Mouse (Mus musculus) heart, adult 2 months (tissue): ENCODE measurements around the gene Tmsb15l. TPM values are rescaled to one million over a fixed set of nuclear protein-coding genes. Genes with fewer than 3 reads are reported as not detected.
A peak's percentile ranks its signal among the peaks of the same experiment; 100 is the strongest.
"Not testable (repeated sequence)": the region's sequence is repeated elsewhere in the genome, so short reads cannot be mapped to it uniquely, and the experiment has no call there.

Experiments used
- DNase-seq, 2 experiments: peaks; one replicate each; pipeline ENCODE4 v3.0.0; 2021
- H3K27ac ChIP-seq: fragments of 200-600 bp; 2 replicates; pipeline ENCODE4 v1.8.1; 2022
- H3K27me3 ChIP-seq: fragments of 200-500 bp; 2 replicates; pipeline ENCODE4 v1.6.1; 2012; ENCODE audit warnings: mild to moderate bottlenecking, low read length, inconsistent platforms, mixed read lengths; ENCODE audit not compliant: control insufficient read depth, insufficient read depth
- H3K36me3 ChIP-seq: fragments of 200-500 bp; 2 replicates; pipeline ENCODE4 v1.6.1; 2012; ENCODE audit warnings: low read length, inconsistent platforms; ENCODE audit not compliant: control insufficient read depth, insufficient read depth
- H3K4me1 ChIP-seq: fragments of 200-500 bp; 2 replicates; pipeline ENCODE4 v1.6.1; 2011; ENCODE audit warnings: low read length; ENCODE audit not compliant: control insufficient read depth, insufficient read depth
- H3K4me3 ChIP-seq: fragments of 200-600 bp; 2 replicates; pipeline ENCODE4 v1.8.1; 2022
- H3K79me2 ChIP-seq: fragments of 200-500 bp; replicated peaks from 2 replicates; pipeline ENCODE4 v1.6.1; 2012; ENCODE audit warnings: mild to moderate bottlenecking, inconsistent platforms, low read length, moderate library complexity, mixed read lengths; ENCODE audit not compliant: control insufficient read depth, insufficient read depth
- H3K9ac ChIP-seq: fragments of 200-500 bp; 2 replicates; pipeline ENCODE4 v1.6.1; 2012; ENCODE audit warnings: low read depth, mild to moderate bottlenecking, control low read depth, inconsistent platforms, low read length, mixed read lengths
- CTCF ChIP-seq: fragments of 200-600 bp; IDR thresholded peaks from 2 replicates; pipeline ENCODE4 v1.8.1; 2022; ENCODE audit warnings: antibody characterized with exemption, mild to moderate bottlenecking, moderate library complexity
- EP300 ChIP-seq: fragments of 200-500 bp; IDR thresholded peaks from 2 replicates; pipeline ENCODE4 v1.6.1; 2011; ENCODE audit warnings: low read depth, low read length, control low read depth; ENCODE audit not compliant: insufficient read depth
- POLR2A ChIP-seq: fragments of 200-500 bp; IDR thresholded peaks from 2 replicates; pipeline ENCODE4 v1.6.1; 2011; ENCODE audit warnings: mild to moderate bottlenecking, low read depth, low read length, control low read depth; ENCODE audit not compliant: insufficient read depth
- WGBS: fragments of 180-500 bp; shearing (Covaris S2); methylation state at CpG from one replicate; pipeline ENCODE4 v1.1.7; 2018; 5-methylcytosine and 5-hydroxymethylcytosine counted together
- intact Hi-C: fragments of 180-260 bp; cut with DNase I; formaldehyde crosslinking; loops from one replicate; pipeline ENCODE4 v1.15.1; 2025
- polyA plus RNA-seq: library from polyadenylated mRNA; depleted of rRNA; stranded (reverse); fragments of >200 nt; gene quantifications from 2 replicates; pipeline ENCODE4 v1.2.3, GENCODE M21; 2012; rRNA removed
- total RNA-seq, 2 experiments: library from RNA; stranded (reverse); gene quantifications; 2 replicates each; pipeline ENCODE4 v1.2.3; 2021

The Tmsb15l gene
- total and polyA plus RNA-seq, 3 experiments, result 0.41 TPM; not detected in 2

- no peaks in the 10 kb centered on the region for H3K4me1 ChIP-seq
- no peaks in the 10 kb centered on the region for H3K79me2 ChIP-seq
- no peak for DNase-seq
- 20% methylated on average over 2 of the region's 2 CpGs for WGBS
- H3K36me3 ChIP-seq, result no peaks in the 10 kb centered on the region
- no peak overlapping the region for H3K4me3 ChIP-seq
- H3K9ac ChIP-seq, result no peak overlapping the region
- no peak overlapping the region for H3K27ac ChIP-seq
- H3K27me3 ChIP-seq, result no peaks in the 10 kb centered on the region
- intact Hi-C loops, result no loop called here
- TF ChIP-seq EP300, result no peak
- TF ChIP-seq POLR2A, result no peak
- TF ChIP-seq CTCF, result peak; percentile 49
Measured at GRCm38 (mm10) chrX:136959688-136960087, 17.0 kb downstream of the Tmsb15l start.

GRCm38 (mm10) chrX:136958300-136958699 is 18.4 kb downstream of the Tmsb15l start:
- H3K79me2 ChIP-seq, H3K27ac ChIP-seq, intact Hi-C loops, H3K27me3 ChIP-seq, H3K4me1 ChIP-seq, H3K36me3 ChIP-seq, DNase-seq, H3K4me3 ChIP-seq, H3K9ac ChIP-seq: not testable (repeated sequence)
- 54% methylated on average over 5 of the region's 5 CpGs for WGBS

GRCm38 (mm10) chrX:136957583-136958279 is 18.9 kb downstream of the Tmsb15l start:
- H3K4me1 ChIP-seq, H3K9ac ChIP-seq, H3K4me3 ChIP-seq, H3K36me3 ChIP-seq, H3K79me2 ChIP-seq, intact Hi-C loops, H3K27ac ChIP-seq, H3K27me3 ChIP-seq: not testable (repeated sequence)
- 24% methylated on average over 13 of the region's 13 CpGs for WGBS
- DNase-seq, result peak in 1 of 2 experiments; percentile 20

- Histone ChIP-seq H3K4me3 (no peak overlapping the region), H3K27me3 (no peaks in the 10 kb centered on the region), H3K9ac (no peak overlapping the region), H3K36me3 (no peaks in the 10 kb centered on the region), H3K79me2 (no peaks in the 10 kb centered on the region), H3K27ac (no peak overlapping the region), H3K4me1 (no peaks in the 10 kb centered on the region)
- DNase-seq, result no peak
- intact Hi-C loops, result no loop called here
- TF ChIP-seq CTCF (no peak), EP300 (no peak), POLR2A (no peak)
- WGBS, result 20% methylated on average over 3 of the region's 3 CpGs
Measured at GRCm38 (mm10) chrX:136937985-136938384, 38.7 kb downstream of the Tmsb15l start.

- H3K9ac ChIP-seq, result no peak within 1 kb of the TSS
- 87% methylated on average over 14 of the region's 14 CpGs for WGBS
- no peaks in the 10 kb centered on the region for H3K4me1 ChIP-seq
- H3K4me3 ChIP-seq, result no peak within 1 kb of the TSS
- H3K36me3 ChIP-seq, result no peaks in the 10 kb centered on the region
- H3K27ac ChIP-seq, result no peak within 1 kb of the TSS
- no peaks in the 10 kb centered on the region for H3K27me3 ChIP-seq
- no peaks in the 10 kb centered on the region for H3K79me2 ChIP-seq
- TF ChIP-seq CTCF (no peak), EP300 (no peak), POLR2A (no peak)
- intact Hi-C loops, result no loop called here
- DNase-seq, result no peak
Measured at GRCm38 (mm10) chrX:136927031-136927430, 49.6 kb downstream of the Tmsb15l start, which contains the start of gene H2bfm. H2bfm (plus strand) TSS chrX:136927325.

- Histone ChIP-seq H3K4me1 (no peaks in the 10 kb centered on the region), H3K79me2 (no peaks in the 10 kb centered on the region), H3K9ac (no peak overlapping the region), H3K27me3 (no peaks in the 10 kb centered on the region), H3K36me3 (no peaks in the 10 kb centered on the region), H3K4me3 (no peak overlapping the region), H3K27ac (no peak overlapping the region)
- no peak for DNase-seq
- TF ChIP-seq EP300 (no peak), POLR2A (no peak), CTCF (no peak)
- intact Hi-C loops, result no loop called here
Measured at GRCm38 (mm10) chrX:136925863-136926262, 50.8 kb downstream of the Tmsb15l start.

Other genes with a start within 250 kb of the Tmsb15l start
- gene Morf4l2, start 233.2 kb downstream of the Tmsb15l start, total RNA-seq, result 10 to 100 TPM; 76.0 to 90.4 TPM
- gene Morf4l2, start 233.2 kb downstream of the Tmsb15l start, polyA plus RNA-seq, result 27.5 and 60.8 TPM in 2 replicates
- not detected for gene Glra4, start 196.7 kb downstream of the Tmsb15l start, total RNA-seq
- not detected in 2 replicates for gene Glra4, start 196.7 kb downstream of the Tmsb15l start, polyA plus RNA-seq
- gene Plp1, start 154.2 kb downstream of the Tmsb15l start, total RNA-seq, result 1 to 10 TPM; 3.2 to 3.6 TPM
- 7.3 and 11.2 TPM in 2 replicates for gene Plp1, start 154.2 kb downstream of the Tmsb15l start, polyA plus RNA-seq
- gene Rab9b, start 108.1 kb downstream of the Tmsb15l start, total RNA-seq, result under 1 TPM; 0.07 to 0.26 TPM
- gene Rab9b, start 108.1 kb downstream of the Tmsb15l start, polyA plus RNA-seq, result 0.14 and 0.20 TPM in 2 replicates
- not detected for gene H2bfm, start 49.5 kb downstream of the Tmsb15l start, total RNA-seq
- not detected in 2 replicates for gene H2bfm, start 49.5 kb downstream of the Tmsb15l start, polyA plus RNA-seq
- 1 to 10 TPM in 1 of 2 experiments, under 1 TPM in 1; 0.77 to 1.4 TPM for gene Tmsb15b2, start 1.4 kb downstream of the Tmsb15l start, total RNA-seq
- gene Tmsb15b2, start 1.4 kb downstream of the Tmsb15l start, polyA plus RNA-seq, result not detected in 2 replicates
- gene Tmsb15b1, start within 50 bp of the Tmsb15l start, total RNA-seq, result not detected
- gene Tmsb15b1, start within 50 bp of the Tmsb15l start, polyA plus RNA-seq, result not detected in 2 replicates
- gene Zcchc18, start 16.3 kb upstream of the Tmsb15l start, total RNA-seq, result under 1 TPM; 0.18 TPM
- 0.27 and 0.38 TPM in 2 replicates for gene Zcchc18, start 16.3 kb upstream of the Tmsb15l start, polyA plus RNA-seq
- 1 to 10 TPM; 3.1 to 3.2 TPM for gene Slc25a53, start 61.4 kb upstream of the Tmsb15l start, total RNA-seq
- 2.0 and 2.2 TPM in 2 replicates for gene Slc25a53, start 61.4 kb upstream of the Tmsb15l start, polyA plus RNA-seq
- gene Fam199x, start 72.7 kb upstream of the Tmsb15l start, total RNA-seq, result 1 to 10 TPM; 3.9 to 5.2 TPM
- gene Fam199x, start 72.7 kb upstream of the Tmsb15l start, polyA plus RNA-seq, result 0.53 and 1.1 TPM in 2 replicates
- not detected for gene Esx1, start 145.2 kb upstream of the Tmsb15l start, total RNA-seq
- not detected in 2 replicates for gene Esx1, start 145.2 kb upstream of the Tmsb15l start, polyA plus RNA-seq